Mouse (Mus musculus) olfactory bulb, adult 2 months (tissue): ENCODE measurements around the gene Rpl23a. TPM values are rescaled to one million over a fixed set of nuclear protein-coding genes. Genes with fewer than 3 reads are reported as not detected.
"Not testable (repeated sequence)": the region's sequence is repeated elsewhere in the genome, so short reads cannot be mapped to it uniquely, and the experiment has no call there.

Experiments
- H3K27ac ChIP-seq: fragments of 200-500 bp; 2 replicates; pipeline ENCODE4 v1.5.1; 2012; ENCODE audit warnings: low read depth, low read length; ENCODE audit not compliant: insufficient read depth
- H3K4me1 ChIP-seq: fragments of 200-500 bp; 2 replicates; pipeline ENCODE4 v1.6.1; 2012; ENCODE audit warnings: low read length; ENCODE audit not compliant: control insufficient read depth, insufficient read depth
- H3K4me3 ChIP-seq: fragments of 200-500 bp; 2 replicates; pipeline ENCODE4 v1.5.1; 2012; ENCODE audit warnings: mild to moderate bottlenecking, low read depth, low read length, moderate library complexity; ENCODE audit not compliant: insufficient read depth
- CTCF ChIP-seq: fragments of 200-500 bp; IDR thresholded peaks from 2 replicates; pipeline ENCODE4 v1.5.1; 2012; ENCODE audit warnings: low read depth, mild to moderate bottlenecking, low read length, moderate library complexity; ENCODE audit not compliant: insufficient read depth
- POLR2A ChIP-seq: fragments of 200-500 bp; IDR thresholded peaks from 2 replicates; pipeline ENCODE4 v1.6.1; 2012; ENCODE audit warnings: mild to moderate bottlenecking, low read depth, low read length, moderate library complexity; ENCODE audit not compliant: insufficient read depth
- WGBS: fragments of 180-500 bp; shearing (Covaris S2); methylation state at CpG from one replicate; pipeline ENCODE4 v1.1.7; 2018; 5-methylcytosine and 5-hydroxymethylcytosine counted together
- polyA plus RNA-seq: library from polyadenylated mRNA; stranded (reverse); fragments of >200 nt; gene quantifications from 2 replicates; pipeline ENCODE4 v1.2.4, GENCODE M21; 2012; ENCODE audit warnings: low replicate concordance; ENCODE audit not compliant: missing spikeins, insufficient read depth, insufficient read length

Rpl23a gene
- polyA plus RNA-seq, 1 experiment = not detected

DNA sequence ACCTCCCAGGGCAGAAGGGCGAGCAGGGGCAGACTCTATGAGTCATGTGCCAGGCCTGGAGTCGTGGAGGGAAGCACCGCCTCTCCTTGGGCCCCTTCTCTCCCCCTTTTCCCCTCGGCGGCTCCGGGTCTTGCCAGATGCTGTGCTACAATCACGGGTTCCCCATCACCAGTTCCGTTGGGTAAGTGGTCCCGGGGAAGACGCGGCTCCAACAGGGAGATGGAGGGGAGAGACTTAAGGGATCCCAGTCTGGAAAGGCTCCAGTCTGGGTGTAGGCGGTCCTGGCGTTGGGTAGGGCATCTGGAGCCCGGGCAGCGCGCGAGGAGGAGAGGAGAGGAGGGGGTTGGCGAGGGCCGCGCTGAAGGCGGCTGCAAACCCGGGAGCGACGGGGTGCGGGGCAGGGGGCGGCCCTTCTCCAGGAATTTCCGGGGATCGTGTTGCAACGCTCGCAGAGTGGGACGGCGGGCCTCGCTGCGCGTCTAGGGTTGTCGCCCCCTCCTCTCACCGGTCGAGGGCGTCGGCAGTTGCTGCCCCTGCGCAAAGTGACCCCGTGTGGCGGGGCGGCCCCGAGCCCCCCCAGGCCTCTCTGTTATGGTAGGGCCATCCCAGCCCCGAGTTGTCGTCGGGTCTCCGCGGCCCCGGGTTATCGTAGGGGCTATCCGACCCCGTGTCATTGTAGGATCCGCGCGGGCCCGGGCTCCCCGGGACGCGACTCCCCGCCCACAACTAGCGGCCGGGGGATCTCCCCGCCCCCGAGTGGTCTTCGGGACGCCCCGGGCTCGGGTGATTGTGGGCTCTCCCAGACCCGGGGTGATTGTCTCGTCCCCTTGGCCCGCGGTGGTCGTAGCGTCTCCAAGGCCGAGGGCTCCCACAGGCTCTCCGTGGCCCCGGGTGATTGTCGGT, 5.2 kb upstream of the Rpl23a start, which contains the start of gene Rab34:
Gene Rab34, plus strand, starts transcription at position 100 of the 903 bp plus-strand sequence.
- under 1% methylated on average over 79 of the region's 80 CpGs for WGBS
- TF ChIP-seq CTCF (no peak), POLR2A (peak; percentile 64)
- H3K4me1 ChIP-seq = peaks cover 7% of the 10 kb centered on the region; the same call in 1 of the 2 replicates
- H3K4me3 ChIP-seq = peak within 1 kb of the TSS; percentile 83
- H3K27ac ChIP-seq = peak within 1 kb of the TSS; percentile 90

DNA sequence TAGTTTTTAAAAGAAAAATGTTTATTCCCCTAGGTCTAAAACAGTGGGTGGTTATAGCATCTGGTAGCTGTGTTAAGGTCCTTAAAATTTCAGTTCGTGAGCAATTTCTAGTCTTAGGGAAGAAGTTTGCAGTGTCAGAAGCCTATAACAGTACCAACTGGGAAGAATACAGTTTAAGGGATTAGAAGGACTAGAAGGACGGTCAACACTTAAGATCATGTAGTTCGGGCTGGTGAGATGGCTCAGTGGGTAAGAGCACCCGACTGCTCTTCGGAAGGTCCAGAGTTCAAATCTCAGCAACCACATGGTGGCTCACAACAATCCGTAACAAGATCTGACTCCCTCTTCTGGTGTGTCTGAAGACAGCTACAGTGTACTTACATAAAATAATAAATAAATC, 1.3 kb upstream of the Rpl23a start:
- WGBS = 87% methylated on average over 6 of the region's 6 CpGs
- H3K4me3 ChIP-seq = not testable (repeated sequence)

DNA sequence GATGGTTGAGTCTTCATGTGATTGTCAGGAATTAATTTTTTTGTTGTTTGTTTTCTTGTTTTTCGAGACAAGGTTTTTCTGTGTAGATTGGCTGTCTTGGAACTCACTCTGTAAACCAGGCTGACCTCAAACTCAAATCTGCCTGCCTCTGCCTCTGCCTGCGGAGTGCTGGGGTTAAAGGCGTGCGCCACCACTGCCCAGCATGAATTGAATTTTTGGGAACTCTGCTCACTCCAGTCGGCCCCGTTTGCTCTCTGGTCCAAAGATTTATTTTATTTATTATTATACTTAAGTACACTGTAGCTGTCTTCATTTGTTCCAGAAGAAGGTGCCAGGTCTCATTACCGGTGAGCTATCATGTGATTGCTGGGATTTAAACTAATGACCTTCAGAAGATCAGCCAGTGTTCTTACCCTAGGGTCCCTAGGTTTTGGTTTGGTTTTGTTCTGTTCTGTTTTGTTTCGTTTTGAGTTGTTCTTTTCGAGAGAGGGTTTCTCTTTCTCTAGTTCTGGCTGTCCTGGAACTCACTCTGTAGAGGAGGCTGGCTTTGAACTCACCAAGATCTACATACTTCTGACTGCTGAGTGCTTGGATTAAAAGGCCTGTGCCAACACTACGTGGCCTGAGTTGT, 615 bp upstream of the Rpl23a start:
- H3K4me1 ChIP-seq = peaks cover 2% of the 10 kb centered on the region; the same call in 1 of the 2 replicates
- WGBS = 43% methylated on average over 10 of the region's 10 CpGs
- no peak overlapping the region for H3K4me3 ChIP-seq
- TF ChIP-seq CTCF (no peak), POLR2A (no peak)
- H3K27ac ChIP-seq = no peak overlapping the region

More for the DNA sequence above, 1.3 kb upstream of the Rpl23a start:
- not testable (repeated sequence) for H3K27ac ChIP-seq, H3K4me1 ChIP-seq

DNA sequence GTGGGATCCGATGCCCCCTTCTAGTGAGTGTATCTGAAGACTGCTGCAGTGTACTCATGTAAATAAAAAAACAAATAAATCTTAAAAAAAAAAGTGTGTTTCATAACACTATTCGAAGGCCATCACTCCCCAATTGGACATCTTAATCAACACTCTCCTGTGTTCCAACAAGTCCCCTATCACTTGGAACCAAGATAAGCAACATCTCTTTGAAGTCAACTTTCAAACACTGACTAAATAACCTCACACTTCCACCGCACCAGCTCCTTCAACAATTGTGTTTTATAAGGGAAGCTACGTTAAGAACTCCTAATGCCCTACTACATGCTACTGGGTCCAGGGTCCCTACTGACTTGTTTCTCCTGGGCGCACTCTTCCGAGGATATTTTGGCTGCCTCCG, 934 bp downstream of the Rpl23a start:
- no peak for TF ChIP-seq POLR2A
- TF ChIP-seq CTCF = no peak
- Histone ChIP-seq H3K4me3 (peak overlapping the region; percentile 96), H3K4me1 (peaks cover 15% of the 10 kb centered on the region), H3K27ac (no peak overlapping the region)
- 6% methylated on average over 7 of the region's 7 CpGs for WGBS

DNA sequence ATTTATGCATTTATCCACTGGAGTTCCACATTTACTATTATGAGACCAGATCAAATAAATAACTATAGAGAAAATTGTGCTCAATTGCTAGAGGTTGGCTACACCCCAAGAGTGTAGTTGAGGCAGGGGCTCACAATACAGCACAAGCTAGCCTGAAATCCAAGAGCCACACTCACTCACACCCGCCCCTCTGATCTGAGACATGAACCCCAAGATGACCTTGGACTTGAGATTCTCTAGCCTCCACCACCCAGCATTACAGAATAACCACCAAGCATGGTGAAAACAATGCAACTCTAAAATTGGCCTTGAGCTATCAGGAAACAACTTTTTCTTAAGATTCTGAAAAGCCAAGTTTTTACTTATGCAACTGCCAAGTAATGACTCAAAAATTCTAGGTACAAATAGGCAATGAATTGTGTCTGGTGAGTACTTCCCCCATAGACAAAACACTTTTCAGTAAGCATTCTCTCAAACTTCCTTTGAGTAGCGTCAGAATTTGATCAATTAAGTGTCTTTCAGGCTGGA, 1.5 kb downstream of the Rpl23a start:
- 54% methylated on average over 2 of the region's 2 CpGs for WGBS
- TF ChIP-seq POLR2A (no peak), CTCF (no peak)
- no peak overlapping the region for H3K27ac ChIP-seq
- peaks cover 20% of the 10 kb centered on the region for H3K4me1 ChIP-seq
- no peak overlapping the region for H3K4me3 ChIP-seq

DNA sequence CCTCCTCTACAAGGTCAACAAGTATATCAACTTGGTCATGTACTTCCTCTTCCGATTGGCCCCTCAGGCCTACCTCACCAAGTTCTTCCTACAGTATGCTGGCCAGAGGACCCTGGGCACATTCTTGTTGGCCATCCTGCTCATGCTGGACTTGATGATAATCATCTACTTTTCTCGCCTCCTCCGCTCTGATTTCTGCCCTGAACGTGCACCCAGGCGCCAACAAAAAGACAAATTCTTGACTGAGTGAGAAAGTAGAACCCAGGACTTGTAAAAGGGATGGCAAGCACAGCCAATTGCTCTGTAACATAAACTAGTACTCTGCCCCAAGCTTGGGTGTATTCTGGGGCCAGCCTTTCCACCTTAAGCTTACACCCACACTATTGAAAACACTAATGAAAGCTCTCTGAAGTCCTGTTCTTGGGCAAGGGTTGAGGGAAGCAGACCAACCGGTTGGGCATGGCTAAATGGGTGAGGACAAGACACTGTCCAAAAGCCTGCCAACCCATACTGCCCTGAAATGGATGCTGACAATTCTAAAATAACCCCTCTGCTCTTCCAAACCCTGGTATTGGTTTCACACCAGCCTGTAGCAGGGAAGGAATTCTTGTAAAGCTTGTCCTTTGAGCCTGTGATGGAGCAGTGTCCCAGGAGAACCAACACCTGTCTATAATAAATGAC, 3.2 kb downstream of the Rpl23a start:
- no peak for TF ChIP-seq POLR2A
- TF ChIP-seq CTCF = no peak
- no peak overlapping the region for H3K27ac ChIP-seq
- WGBS = 76% methylated on average over 6 of the region's 6 CpGs
- peaks cover 24% of the 10 kb centered on the region for H3K4me1 ChIP-seq
- no peak overlapping the region for H3K4me3 ChIP-seq

DNA sequence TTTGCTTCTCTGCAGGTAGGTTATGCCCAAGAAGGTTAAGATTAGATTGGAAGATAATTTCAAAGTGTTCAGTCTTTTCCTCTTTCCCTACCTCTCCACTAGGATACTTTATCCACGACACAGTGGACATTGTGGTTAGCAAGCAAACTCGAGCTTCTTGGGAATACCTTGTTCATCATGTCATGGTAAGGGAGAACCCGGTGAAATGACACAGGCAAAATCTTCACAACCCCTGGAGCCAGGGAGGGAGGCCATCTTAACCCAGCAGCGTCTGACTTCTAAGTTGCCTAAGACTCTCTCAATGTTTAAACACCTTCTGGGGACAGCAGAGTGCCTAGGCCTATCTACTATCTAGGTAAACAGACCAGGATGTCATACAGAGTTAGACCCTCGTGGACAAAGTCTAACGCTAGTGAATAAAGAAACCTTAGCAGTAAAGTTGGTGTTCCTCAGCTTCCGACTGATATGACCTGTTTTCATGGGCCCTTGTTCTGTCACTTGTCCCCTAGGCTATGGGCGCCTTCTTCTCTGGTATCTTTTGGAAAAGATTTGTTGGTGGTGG, 3.9 kb downstream of the Rpl23a start:
- H3K27ac ChIP-seq = no peak overlapping the region
- TF ChIP-seq POLR2A (no peak), CTCF (no peak)
- WGBS = 39% methylated on average over 8 of the region's 8 CpGs
- no peak overlapping the region for H3K4me3 ChIP-seq
- peaks cover 24% of the 10 kb centered on the region for H3K4me1 ChIP-seq

DNA sequence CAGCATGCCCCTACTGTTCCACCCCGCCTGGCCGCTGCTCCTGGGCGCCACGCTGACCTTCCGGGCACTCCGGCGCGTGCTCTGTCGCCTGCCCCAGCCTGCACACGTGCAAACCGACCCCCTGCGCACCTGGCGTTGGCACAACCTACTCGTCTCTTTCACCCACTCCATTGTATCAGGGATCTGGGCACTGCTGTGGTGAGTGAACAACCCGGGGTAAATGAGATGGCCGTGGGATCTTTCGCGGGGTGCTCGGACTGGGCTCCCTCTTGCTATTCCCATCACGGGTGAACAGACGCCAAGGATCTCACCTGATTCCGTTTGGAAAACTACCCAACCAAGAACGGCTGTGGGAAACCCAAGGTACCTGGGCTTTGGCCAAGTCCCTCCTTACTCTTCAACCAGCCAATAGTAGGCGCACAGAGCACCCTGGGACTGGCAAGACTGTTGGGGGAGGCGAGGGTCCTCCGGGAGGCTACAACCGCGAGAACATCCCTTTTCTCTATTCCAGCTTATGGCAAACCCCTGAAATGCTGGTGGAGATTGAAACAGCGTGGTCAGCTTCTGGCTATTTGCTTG, 4.4 kb downstream of the Rpl23a start:
- TF ChIP-seq POLR2A = no peak
- TF ChIP-seq CTCF = no peak
- H3K27ac ChIP-seq = peak overlapping the region; percentile 50; the same call in 1 of the 2 replicates
- 15% methylated on average over 29 of the region's 29 CpGs for WGBS
- peak overlapping the region; percentile 58 for H3K4me3 ChIP-seq
- peaks cover 24% of the 10 kb centered on the region for H3K4me1 ChIP-seq
